Mouse (Mus musculus) retina, postnatal 1 day (tissue): ENCODE results near the gene Nckap5.

Experiments
- DNase-seq: peaks from one replicate; pipeline ENCODE4 v3.0.0-alpha.2; 2012

The Nckap5 gene

DNA sequence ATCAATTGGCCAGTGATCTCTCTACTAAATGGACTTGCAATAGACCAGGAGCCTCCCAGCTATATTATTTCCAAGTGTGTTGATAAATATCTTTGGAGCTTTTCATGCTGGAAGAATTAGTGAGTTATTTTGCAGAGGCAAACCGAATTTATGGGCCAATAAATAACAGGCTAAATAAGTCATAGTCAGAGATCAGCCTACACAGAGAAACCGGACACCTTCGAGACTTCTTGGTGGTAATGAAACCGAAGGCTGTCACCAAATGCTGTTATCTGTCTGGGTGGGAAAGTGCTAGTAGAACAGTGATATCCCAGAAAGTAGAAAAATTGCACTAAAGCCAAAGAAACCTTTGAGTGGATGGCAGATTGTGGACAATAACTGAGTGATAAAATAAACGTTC lies 213.6 kb downstream of the Nckap5 start:
- no peak for DNase-seq

DNA sequence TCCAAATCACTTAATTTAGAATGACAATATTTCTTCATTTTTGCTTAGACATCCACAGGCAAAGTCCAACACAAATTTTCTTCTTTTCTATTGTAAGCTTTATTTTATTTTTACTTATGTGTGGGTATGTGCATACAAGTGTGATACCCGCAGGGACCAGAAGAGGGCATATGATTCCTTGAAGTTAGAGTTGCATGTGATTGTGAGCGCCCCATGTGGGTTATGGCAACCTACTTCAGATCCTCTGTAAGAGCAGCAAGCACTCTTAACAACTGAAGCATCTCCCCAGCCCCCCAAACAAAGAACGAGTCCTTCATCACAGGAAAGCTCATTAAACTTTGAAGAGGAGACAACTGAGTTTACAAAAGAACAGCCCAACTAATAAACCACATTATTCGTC lies 217.7 kb downstream of the Nckap5 start:
- DNase-seq, result no peak

DNA sequence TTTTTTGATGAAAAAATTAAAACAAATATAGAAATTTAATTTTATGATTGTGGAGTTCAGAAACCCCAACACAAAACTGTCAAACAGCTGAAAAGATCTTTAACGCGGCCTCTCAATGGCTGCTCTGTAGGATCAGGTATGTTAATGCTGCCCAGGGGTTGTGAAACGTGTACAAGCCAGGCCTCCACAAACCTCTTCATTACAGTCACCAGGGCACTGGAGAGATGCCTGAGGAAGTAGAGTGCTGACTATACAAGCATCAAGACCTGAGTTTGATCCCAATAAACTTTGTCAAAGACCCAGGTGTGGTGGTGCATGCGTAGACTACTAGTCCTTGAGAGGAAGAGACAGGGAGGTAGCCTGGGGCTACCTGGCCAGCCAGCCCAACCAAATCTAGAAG lies 222.0 kb downstream of the Nckap5 start:
- DNase-seq, result no peak

DNA sequence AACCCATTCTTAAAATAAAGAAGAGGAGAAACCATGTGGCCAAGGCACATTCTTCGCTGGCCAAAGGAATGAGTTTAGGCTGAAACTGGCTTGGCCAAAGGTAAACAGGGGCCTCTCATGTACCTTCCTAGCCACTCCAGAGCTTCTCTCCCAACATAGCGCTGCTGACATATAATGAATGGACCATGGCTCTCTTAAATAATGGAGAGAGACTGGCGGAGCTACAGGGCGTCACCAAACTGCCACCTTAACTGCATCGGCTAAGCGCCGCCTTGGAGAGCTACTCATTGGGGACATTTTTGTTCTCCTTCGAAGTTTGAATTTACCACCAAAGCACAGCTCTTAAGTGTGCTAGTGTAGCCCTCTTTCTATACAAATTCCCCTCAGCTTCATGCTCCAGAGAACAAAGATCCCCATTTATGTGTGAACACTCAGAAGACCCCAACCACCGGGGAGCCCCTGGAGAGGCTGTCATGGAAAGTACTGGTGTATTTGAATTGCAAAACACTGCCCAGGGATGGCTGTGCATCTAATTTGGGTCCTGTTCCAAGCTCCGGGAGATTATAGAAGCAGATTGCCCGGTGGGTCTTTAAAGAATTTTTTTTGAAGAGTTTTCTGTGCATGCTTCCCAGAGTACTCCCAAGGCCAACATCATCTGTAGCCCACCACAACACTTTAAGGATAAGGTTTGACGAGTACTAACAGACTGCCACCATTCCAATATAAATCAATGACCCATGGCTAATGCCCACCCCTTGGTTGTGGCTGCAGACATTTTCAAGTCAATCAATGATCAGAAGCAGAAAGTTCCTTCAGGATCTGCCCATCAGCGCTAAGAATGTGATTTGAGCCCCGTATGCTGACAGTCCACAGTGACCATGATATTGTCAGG lies 224.2 kb downstream of the Nckap5 start:
- DNase-seq, result no peak

DNA sequence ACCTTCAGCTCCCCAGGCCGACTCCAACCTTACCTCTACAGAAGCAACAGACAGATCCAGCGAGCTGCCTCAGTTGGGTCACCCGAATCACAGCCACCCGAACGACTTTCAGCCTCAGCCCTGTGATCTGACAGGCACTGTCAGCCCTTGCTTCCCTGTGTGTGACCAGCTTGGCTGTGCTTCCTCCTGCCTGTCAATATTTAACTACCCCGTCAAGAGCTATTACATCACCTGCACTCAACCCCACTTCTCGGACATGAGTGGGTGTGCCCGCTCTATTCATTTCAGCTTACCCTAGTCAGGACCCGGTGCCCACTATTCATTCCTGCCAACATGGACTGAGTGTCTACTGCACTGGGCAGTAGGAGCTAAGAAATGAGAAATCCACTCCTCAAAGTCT lies 226.0 kb downstream of the Nckap5 start:
- DNase-seq, result no peak

DNA sequence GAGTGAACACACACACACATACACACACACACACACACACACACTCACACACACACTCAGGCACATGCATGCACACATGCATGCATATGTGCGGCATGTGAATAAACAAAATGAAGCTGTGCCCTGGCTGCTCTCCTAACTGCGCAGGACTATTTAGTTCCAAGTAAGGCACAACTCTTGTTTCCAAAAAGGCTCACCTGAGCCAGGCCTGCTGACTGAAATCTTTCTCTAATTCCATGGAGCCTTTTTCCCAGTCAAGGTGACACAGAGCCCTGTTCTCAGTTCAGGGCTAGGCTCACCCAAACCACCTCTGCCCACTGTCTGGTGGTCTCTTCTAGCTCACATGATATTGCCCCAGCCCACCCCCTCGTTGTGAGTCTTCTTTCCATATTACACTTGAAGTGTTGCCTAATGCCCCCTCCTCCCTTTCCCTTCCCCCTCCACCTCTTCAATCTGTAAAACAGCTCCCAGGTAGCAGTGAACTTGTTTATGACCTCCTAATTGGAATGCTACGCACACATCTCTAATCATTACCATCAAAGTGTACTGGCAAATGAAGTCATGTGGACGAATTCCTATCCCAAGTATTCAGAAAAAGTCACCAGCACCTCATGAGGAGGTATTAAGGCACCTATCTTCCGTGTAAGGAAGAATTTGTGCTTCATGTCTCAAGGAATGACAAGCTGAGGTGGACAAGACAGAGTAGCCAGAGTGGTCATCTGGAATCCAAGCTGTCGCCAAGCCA lies 226.7 kb downstream of the Nckap5 start:
- no peak for DNase-seq

DNA sequence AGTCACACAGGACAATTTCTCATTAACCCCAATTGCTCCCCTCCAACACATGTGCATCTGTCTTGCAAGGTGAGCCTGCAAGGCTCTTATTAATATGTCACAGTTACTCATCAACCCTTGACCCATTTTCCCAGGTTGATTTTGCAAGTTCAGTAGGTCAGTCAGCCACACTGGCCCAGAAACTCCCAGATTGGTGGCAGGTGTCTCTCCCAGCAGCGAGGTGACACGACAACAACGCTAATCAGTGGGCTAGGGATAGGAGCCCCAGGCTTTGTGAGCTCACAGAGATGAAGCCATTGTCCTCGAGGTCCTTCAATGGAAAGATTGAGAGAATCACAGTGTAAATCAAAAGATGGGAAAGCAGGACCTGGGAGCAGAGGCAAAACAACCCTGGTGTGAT lies 230.0 kb downstream of the Nckap5 start:
- DNase-seq, result peak; percentile 43

DNA sequence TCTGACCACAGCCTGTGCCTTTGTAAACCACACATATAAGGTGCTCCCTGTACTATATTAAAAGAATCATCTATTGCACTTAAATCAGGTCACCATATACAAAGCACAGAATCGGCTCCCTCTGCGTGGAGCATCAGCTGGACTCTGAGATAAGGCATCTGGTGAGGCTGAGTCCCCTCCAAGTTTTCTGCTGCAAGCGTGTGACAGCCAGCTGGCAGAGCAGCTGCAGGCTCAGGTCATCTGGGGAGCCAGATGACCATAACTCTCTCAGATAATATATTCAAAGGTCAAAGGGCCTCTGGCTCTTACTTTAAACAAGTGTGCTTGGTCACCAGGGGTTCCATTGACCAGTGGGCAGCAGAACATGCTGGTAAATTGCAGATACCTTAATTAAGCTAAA lies 233.2 kb downstream of the Nckap5 start:
- DNase-seq, result peak; percentile 71

DNA sequence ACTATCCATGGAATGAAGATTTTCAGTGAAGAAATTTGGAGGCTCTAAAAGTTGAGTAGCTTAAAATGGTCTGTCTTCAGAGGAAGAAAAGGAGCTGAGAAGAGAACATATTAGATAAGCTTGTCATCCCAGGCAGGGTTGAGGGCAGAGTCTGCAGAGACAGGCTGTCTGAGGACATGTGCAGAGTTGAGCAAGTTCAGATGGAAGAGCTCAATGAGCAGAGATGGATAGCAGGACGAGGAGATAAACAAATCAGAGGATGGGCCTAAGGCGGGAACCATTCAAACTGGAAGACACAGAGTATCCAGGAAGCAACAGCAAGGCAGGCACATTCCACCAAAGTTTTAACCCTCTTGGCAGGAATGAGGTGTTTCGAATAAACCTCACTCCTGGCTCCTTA lies 235.8 kb downstream of the Nckap5 start:
- DNase-seq, result no peak

DNA sequence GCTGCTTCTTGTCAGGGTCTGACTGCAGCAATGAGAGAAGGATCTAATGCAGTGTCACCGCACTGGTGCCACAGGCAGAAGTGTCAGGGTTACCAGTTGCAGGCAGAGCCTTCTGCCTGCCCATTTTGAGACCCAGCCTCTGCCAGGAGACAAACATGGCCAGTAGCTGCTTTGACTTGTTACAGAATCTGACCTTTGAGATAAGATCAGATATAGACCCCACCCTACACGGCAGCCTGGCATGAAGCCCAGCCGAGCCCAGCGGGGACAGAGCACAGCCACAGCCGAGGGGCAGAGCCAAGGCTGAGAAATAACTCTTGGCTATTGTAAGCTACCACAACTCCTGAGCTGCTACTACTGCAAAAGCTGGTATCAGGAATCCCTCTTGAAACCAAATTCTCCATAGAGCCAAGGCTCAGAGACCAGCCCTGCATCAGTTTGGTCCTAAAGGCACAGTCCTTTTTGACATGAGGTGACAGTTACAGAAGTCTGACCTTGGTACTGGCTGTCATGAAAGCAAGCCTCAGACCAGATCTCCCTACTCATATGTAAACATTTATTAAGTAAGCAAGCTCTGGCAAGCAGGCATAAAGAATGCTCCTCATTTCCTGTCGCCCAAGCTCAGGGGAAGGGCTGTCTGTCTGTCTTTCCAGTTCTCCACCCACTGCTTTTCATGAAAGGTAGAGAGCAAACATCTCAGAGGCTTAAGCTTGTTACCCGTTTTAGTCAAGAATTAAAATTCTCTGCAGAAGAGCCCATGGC lies 237.4 kb downstream of the Nckap5 start:
- DNase-seq, result no peak

DNA sequence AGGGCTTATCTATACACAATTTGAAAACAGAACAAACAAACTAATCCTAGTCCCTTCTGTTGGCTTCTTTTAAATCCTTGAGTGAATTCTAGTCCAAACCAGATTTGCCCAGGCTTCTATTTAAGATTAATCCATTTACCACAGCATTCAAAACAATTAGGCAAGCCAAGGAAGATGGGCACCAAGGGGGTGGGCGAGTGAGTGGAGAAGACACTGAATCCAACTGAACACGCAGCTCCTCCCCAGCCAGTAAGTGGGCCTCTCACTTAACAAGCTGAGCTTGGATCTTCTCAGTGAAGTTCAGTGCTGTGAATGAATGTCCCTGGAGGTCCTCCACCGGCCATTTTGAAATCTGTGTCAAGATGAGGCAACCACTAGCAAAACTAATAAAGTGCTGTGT lies 239.7 kb downstream of the Nckap5 start:
- DNase-seq, result peak; percentile 36

DNA sequence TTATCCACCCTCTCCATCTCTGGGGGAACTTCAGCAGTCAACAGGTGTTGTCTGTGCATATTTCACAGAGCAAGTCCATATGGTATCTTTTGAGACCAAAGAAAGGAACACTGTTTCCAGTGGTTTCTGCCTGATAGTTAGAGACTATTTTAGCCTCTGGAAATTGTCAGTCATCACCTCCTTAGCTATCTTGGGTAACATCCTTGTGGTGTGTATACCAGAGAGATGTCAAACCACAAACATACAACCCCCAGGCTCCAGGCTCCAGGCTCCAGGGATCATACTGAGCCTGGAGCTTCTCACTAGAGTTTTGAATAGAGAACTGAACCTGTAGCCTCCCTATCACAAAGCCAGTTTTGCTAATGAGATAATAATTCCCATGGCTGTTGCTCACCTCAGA lies 252.4 kb downstream of the Nckap5 start:
- DNase-seq, result no peak

DNA sequence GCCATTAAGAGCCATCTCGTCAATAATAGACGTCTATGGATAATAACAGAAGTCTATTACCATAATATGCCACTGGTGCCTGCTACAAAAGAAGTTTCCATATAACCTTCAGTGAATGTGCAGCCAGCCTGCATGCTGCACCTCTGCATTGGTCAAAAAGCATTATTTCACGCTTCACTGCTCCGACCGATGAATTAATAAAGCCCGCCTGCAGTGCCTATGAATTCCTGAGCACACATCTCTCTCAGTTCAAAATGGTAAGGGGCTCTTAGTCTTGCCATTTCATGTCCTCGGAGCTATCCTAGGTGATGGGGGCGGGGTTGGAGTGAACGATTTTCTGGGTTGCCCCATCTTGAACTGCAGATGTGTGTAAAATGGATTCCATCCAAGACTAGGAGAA lies 256.3 kb downstream of the Nckap5 start:
- DNase-seq, result peak; percentile 73

DNA sequence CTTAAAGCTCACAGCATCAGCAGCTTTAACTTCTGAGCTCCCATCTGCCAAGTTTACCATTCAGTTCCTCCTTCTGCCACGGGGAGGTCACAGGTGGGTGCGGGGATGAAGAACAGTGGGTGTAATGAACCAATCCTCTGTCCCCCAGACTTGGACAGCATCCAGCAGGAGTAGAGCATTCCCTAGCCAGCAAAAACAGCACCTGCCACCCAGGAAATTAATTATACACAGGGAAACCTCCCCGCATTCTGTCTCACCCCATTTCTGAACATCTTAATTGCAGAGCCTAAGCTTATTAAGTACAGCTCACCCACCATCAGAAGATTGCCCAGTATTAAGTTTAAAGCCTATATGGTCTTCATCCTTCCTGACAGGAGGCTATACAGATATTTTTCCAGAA lies 256.9 kb downstream of the Nckap5 start:
- DNase-seq, result peak; percentile 90

DNA sequence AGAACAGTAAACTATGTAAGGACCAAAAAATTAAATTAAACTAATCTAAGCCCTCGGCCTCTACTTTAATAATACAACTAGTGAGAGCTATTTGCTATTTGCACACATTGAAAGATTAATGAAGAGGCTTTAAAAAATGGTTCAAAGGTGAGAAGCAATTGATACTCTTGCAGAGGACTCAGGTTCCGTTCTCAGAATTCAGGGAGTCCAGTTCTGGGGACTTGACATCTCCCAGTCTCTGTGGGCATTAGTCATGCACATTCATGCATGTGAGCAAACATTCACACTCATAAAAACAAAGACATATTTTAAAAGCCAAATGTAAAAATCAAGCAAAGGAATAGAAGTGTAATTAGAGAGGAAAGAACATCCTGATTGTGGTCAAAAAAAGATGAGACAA lies 257.5 kb downstream of the Nckap5 start:
- DNase-seq, result no peak

DNA sequence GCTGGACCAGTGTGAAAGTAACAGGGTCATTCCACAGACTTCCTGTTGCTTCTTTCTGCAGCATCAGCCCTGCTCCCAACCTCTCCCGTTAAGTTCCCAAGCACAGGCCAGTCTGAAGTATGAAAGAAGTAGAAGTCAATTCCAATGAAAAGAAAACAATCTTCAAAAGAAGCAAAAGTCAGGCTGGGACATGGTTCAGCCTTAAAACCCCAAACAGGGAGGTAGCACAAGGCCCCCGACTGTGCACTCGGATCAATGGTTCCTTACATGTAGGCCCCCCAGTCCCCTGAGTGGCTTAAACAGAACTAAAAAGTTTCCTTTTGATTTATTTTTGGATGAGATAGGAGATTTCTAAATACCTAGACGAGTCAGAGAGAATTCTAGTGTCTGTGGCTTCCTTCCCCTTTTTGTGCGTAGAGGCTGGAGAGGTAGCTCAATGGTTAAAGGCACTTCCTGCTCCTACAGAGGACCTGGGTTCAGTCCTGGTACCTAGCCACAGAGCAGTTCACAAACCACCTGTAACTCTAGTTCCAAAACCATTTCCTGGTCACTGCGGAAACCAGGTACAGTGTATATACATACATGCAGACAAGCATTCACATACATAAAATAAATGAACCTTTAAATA lies 260.9 kb downstream of the Nckap5 start:
- no peak for DNase-seq

DNA sequence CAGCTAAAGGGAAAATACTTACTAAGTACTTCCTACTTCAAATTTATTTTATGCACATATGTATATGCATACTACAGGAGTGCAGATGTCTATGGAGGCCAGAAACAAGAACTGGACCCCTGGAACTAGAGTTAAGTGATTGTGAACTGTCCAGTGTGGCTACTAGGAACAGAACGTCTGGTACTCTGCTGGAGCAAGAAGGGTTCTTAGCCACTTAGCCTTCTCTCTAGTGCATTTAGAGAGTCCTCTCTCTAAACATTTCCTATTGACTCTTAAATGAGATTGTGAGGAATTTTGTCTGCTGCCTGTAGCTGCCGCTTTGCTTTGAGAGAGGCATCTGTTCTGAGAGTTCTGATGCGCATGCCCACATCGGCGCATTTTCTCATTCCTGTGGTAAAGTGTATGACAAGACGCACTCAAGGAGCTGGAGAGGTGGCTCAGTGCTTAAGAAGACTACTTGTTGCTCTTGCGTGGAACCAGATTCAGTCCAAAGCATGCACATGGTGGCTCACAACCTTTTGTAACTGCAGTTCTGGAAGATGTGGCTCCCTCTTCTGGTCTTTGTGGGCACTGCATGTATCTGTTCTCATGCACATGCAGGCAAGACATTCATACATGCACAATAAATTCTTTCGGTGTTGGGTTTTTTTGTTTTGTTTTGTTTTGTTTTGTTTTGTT lies 261.9 kb downstream of the Nckap5 start:
- DNase-seq, result peak; percentile 59

DNA sequence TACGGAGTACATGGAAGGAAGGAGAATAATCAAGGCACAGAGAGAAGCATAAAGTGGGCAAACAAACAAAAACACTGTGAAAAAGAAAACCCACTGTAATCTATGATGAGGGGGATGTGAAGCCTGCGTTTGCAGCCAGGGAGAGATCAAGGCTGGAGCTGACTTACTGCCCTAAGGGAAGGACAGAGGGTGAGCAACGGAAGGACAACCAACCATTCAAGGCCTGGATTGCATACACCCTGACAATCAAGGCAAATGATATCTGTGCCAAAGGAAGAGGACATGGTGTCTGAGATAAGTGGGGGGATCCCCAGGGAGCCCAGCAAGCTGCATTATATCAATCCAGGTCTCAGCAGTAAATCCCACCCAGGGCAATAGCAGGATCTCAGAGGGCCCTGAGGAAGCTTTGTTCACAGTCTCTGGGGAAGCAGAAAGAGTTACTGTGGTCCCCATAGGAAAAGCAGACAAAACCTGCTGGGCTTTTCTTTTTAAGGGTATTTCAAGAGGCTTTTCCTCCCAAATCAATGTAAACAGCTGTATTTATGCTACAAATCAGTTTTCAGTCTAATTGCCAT lies 265.4 kb downstream of the Nckap5 start:
- DNase-seq, result no peak

DNA sequence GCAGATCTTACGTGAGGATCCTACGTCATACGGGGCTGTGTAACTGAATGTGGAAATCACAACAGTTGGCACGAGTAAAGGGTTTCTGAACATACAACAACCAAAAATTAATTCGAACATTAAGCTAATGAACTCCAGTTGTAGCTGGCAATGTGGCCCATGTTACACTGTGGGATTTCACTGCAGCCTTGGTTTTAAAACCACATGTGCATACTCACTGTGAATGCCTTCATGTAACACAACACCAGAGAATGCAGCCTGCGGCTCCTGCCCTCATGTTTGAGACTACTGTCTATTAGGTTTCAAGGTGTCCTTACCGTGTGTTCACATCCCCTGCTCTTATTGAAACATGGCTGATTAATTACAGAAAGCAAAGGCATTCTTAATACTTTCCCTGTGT lies 269.7 kb downstream of the Nckap5 start:
- no peak for DNase-seq

DNA sequence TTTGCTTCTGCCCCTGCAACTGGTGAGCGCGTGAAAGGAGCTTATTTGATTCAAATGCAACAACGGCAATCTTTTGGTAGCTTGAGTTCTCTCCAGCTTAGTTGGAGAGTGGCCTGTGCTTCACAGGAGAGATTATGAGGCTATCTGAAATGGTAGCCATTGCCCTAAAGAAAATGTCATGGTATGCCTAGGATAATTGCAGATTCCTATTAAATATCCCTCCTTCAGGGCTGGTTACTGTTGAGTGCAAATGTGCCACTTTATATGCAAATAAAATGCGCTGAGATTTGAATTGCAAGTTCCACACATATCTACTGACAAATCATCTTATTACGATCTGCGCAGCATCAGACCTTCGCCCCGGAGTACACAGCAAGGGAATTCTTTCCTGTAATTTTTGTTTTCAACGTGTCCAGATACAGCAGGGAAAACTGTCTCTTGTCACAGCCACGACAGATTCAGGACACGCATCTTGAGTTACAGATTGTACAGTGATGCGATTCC lies 272.8 kb downstream of the Nckap5 start:
- DNase-seq, result no peak

DNA sequence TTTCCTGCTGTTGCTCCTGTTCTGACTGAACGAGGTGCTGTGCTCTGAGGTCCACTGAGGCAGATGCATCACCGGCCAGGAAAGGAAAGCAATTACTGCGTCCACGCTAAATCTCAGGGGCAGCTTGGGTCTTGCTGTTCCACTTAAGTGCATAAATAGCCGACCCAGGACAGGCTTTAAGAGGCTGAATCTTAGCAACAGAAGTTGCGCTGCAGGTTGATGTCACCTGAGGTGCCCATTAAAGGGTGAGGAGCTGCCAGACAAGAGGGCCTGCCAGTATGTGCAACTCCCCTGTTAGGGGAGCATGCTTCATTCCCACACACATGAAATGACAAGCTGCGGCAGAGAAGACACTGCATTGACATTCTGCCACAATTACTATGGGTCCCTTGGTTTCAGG lies 282.6 kb downstream of the Nckap5 start:
- peak; percentile 30 for DNase-seq

DNA sequence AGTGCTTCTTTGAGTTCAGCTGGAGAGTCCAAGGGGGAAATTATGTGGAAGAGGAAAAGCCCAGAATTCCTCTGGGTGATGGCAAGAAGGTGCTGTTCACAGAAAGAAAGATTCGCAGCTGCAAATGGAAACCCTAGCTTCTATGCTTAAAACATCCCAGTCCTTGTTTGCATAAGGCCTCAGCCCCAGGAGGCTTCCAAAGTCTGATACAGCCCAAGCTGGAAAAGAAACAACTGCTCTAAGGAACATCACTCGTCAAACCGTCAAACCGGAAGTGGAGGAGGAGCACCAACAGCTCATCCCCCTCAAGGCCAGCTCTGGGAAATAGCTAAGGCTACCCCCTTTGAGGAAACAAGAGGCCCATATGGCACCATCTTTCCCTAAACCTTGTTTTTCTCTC lies 286.1 kb downstream of the Nckap5 start:
- no peak for DNase-seq
